Mouse (Mus musculus) layer of hippocampus, adult 8-10 months (tissue): ENCODE results near the gene Dcxr. TPM values are rescaled to one million over a fixed set of nuclear protein-coding genes. Genes with fewer than 3 reads are reported as not detected.
"Not testable (repeated sequence)": the region's sequence is repeated elsewhere in the genome, so short reads cannot be mapped to it uniquely, and the experiment has no call there.

Experiments
- DNase-seq, 2 experiments: peaks; one replicate each; pipeline ENCODE4 v3.0.0; 2022; ENCODE audit warnings: low spot score in 2 of 2
- total RNA-seq, 4 experiments: library from RNA; stranded (reverse); gene quantifications; 2 replicates each; pipeline ENCODE4 v1.2.4; 2022

The Dcxr gene
- total RNA-seq: 10 to 100 TPM in 3 of 4 experiments, 1 to 10 TPM in 1; 8.7 to 21.6 (median 14.5) TPM

DNA sequence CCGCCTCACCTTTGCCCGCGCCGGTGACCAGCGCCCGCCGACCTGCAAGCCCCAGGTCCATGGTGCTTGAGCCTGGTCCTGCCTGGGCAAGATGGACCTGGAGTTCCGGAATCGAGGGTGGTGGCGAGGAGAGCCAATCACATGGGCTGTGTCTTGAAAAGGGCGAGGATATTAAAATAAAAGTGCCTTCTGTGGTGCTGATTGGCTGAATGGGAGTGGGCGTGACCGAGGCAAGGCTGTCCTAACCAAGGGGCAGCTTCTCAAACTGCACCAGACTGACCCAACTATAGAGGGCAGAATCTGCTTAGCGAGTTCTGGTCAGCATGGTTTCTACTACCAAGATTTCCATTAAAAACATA lies at the start of gene Dcxr:
Gene Dcxr (minus strand): TSS at position 113 of the 359 bp plus-strand sequence.
- peak; percentile 73 to 82 for DNase-seq

DNA sequence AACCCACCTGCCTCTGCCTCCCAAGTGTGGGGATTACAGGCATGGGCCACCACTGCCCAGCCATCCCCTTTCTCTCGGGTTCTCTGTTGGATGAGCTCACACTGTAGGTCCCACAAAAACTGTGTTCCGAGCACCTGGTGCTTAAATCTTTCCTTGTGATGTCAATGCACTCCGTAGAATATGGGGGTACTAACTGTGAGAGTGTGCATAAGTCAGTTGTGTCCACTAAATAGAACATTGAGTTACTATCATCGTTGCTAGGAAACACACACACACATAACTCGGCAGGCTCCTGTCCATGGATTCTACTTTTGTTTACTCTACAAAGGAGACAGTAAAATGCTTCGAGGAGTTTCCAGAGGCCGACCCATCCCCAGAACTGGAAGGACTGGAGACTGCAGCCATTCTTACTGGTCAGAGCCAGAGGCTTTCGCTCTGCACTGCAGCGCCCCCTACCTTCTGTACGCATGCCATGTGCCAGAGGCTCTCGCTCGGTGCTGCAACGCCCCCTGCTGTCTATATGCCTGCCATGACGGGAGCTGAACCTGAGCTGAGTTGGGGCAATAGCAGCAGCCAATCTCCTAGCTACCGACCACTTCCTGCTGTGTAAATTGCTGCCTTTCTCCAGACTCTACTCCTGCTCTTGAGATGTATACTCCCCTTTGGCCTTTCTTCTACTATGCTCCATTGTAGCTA lies 48.8 kb upstream of the Dcxr start:
- DNase-seq: peak; percentile 86 to 96

DNA sequence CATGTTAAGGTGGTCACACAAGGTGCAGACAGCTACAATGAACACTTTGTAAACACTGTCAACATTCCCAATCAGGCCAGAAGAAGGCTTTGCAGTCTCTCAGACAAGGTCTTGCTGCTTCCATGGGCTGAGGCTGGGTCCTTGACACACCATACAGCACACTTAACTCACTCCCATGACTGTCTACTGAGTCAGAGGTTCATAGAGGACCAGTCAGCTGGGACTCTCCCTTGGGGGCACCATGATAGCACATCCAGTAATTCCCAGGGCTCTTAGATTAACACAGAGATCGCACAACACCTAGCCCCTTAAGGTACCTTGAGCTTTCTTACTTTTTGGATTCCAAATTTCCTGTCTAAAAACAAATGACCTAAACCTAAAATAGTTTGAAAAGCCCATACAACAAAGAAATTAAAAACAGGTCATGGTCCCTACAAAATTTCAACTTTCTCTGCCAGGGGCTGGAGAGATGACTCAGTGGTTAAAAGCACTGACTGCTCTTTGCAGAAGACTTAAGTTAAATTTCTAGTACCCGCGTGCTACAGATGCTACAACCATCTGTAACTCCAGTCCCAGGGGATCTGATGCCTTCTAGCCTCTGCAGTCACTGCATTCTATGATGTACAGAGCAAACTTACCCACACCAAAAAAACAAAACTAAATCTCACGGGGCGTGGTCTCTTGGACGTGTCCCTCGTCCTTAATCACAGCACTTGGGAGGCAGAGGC lies 46.5 kb upstream of the Dcxr start:
- no peak for DNase-seq

DNA sequence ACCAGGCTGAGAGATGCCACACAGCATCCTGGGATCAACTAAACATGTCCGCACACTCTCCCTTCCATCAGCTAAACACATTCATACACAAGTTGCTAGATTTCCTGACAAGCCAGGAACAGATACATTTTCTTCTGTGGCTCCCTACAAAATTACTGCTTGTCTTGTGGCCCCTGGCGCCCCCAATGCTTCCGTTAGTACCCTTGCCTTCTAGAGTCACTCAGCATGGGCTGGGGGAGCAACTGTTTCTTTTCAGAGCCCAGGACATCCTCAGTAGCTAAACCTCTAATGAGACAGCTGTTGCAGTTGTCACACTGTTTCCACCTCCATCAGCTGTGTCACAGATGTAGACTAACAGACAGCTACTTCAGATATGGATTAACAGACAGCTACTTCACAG lies 45.7 kb upstream of the Dcxr start:
- DNase-seq: no peak

DNA sequence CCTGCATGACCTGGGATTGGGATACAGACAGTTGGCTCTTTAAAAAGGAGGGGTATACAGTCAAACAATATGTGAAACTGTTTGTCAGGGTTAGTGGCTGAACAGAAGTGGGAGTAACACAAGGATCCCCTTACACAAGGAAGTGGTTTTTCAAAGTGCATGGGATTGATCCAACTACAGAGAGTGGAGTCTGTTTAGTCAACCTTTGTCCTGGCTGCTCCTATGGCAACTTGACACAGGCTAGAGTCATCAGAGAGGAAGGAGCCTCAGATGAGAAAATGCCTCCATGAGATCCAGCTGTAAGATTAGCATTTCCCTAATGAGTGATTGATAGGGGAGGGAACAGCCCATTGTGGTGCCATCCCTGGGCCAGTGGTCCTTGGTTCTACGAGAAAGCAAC lies 41.1 kb upstream of the Dcxr start:
- DNase-seq: no peak

DNA sequence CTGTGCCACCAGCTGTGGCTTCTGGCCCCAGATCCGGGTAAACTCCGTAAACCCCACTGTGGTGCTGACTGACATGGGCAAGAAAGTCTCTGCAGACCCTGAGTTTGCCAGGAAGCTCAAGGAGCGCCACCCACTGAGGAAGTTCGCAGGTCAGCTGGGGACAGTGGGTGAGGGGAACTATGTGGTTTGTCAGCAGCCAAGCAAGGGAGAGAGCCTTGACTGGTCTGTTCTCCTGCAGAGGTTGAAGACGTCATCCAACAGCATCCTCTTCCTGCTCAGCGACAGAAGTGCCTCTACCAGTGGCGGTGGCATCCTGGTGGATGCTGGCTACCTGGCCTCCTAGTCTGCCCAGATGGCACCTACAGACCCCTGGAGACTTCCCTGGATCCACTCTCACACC lies 39.9 kb upstream of the Dcxr start:
- DNase-seq: not testable (repeated sequence)

DNA sequence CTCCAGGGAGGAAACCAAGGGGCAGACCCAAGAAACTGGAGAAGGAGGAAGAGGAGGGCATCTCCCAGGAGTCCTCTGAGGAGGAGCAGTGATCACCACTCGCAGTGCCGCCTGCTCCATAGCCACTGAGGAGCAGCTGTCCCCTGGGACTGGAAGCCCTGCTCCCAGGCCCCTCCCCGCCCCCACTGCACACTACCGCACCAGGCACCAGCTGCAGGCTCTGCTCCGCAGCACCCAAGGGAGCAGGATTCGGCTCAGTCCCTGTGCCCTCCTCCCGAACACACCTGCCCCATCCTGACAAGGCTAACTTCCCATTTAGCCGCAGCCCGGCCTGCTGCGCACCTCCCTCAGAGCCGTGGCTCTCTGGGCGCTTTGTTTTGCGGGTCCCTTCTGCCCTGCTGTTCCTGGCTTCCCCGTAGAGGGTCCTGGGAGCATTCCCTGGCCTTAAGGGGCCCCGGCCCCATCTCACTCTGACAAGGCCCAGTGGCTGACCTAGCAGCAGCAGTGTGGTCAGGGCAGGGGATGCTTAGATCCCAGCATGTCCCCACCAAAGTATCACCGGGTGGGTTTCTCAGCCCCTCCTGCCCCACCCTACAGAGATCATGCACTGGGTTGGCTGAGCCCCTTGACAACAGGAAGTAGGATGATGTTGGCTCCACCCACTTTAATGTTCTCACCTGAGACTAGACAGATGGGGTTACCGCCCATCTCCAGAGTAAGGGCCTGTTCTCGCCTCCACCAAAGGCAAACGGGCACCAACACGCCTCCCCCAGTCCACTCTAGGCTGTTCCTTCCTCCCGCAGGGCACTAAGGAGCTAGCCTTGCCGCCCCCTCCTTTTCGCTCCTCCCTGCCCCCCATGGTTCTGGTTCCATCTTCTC lies 36.3 kb upstream of the Dcxr start:
- not testable (repeated sequence) for DNase-seq

DNA sequence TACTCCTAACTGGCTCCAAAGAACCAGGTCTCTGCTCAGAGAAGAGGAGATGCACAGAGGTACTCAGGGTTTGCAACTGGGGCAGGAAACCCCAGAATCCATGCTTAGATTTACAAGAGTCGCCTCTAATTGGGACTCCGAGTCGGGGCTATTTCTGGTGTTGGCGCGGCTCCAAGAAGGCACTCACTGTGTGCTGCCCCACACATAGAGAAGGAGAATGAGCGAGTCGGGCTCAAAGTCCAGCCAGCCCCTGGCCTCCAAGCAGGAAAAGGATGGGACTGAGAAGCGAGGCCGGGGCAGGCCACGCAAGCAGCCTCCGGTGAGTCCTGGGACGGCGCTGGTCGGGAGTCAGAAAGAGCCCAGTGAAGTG lies 35.6 kb upstream of the Dcxr start, which contains the start of gene Hmga1b:
Gene Hmga1b (plus strand): TSS at position 123 of the 370 bp plus-strand sequence.
- DNase-seq: not testable (repeated sequence)

DNA sequence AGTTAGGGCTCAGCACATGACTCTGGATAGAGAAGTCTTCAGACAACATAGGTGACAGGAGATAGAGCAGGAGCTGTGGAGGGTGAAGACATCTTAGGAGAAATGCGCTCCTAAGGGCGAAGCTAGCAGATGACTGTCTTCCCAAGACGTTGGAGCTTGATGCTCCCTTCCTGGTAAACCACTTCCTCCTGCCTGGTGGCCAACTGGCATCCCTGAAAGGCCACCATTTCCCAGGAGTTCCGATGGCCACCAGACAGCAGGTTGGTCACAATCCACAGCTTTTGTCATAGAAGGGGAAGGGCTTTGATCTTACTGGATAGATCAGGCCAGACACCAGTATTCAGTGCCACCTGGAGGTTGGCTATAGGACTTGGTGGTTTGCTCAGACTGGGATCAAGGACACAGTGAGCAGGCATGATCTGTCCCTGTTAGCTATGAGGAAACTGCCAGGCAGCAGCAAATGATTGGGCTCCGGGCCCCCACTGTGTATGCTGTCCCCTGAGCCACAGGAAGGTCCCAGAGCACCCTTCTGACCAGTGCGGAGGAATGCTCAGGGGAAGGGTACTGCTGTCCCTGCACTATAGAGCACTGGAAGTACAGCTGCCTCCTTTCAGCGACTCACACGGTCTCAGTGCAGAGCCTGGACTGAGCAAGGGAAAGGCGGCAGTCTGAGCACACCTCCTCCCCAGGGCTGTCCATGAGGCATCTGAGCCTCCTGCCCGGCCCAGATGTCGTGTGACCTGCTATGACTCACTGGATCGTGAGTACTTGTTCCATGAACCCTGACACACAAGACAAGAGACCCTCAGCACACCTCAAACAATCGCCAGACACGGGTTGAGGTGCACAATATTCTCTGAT lies 35.0 kb upstream of the Dcxr start:
- no peak for DNase-seq

DNA sequence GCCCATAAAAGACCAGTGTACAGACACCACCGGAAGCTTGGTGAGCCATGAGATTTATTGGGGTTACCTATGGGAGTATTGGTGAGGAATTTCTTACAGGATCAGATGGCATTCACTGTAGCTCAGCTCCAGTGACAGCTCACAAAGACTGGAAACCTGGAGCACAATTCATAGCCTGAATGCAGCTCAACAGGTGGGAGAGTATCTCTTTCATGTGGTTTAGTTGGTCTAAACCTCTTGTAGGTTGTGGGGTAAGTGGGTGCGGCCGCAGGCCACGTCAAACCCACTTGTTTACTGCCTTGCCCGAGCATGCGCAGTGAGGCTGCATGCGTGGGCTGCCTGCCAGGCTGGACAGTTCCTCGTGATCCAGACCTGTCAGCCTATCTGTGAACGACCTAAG lies 33.2 kb upstream of the Dcxr start:
- no peak for DNase-seq

DNA sequence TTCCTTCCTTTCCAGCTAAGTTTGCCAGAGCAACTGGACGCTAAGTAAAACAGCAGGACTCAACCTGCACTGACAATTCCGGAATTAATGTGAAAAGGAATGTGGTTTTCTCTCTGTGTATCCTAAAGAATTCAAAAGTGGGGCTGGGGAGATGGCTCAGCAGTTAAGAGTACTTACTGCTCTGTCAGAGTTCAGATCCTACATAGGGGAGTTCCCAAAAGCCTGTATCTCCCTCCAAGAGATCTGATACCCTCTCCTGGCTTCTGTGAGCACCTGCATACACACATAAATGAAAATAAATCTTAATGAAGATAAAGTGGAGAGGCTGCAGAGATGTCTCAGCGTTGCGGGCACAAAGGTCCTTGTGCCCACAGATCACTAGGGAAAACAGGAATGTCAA lies 24.5 kb upstream of the Dcxr start:
- DNase-seq: no peak

DNA sequence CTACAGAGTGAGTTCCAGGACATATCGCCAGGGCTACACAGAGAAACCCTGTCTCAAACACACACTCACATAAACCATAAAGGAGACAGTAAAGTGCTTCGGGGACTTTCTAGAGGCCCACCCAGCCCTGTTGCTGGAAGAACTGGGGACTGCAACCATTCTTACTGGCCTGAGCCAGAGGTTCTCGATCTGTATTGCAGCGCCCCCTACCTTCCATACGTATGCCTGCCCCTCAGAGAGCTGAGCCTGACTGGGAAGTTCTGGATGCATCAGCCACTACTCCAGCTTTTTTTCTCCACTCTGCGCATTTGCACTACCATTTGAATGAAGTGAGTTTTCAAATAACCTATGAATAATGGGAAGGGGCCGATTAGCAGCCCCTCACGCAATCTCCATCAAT lies 22.3 kb upstream of the Dcxr start:
- DNase-seq: no peak

DNA sequence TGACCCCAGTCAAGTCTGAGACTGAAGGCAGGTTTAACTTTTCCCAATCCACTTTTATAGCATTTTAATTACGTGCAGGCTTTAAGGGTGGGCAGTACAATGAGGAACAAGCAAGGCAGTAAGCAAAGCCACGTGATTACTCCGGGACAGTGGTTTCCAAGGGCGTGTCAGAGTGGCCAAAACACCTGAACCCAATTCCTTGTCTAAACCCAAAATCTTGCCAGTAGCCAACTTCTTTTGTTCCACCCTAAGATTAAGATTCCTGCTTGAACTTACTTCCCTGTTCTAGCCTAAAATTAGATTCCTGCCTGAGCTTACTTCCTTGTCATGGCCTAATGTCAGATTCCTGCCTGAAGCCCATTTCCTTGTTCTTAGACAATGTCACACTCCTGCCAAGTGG lies 20.9 kb upstream of the Dcxr start:
- DNase-seq: no peak

DNA sequence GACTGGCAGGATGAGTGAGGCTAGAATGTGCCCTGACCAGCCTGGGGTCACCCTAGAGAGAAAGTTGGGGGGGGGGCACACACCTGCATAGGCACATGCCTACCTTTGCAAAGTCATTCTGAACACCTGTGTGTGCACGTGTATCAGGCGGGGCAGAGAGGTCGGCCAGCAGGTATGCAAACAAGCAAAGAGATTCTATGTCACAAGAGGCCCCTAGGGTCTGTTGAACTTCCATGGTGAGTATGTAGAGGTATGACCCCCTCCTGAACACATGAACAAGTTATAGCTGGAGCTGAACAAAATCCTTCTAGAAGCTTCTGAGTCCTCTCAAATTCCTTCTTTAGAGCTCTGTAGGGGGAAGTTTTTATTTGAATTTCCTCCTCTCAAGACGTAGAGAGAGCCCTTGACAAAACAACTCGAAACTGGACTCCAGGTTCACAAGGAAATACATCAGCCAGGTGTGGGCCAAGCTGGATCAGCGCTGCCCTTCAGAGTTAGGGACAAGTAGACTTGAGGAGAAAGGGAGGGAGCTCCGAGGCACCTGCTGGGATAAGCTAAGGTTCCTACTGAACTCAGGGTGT lies 17.1 kb upstream of the Dcxr start:
- DNase-seq: no peak

DNA sequence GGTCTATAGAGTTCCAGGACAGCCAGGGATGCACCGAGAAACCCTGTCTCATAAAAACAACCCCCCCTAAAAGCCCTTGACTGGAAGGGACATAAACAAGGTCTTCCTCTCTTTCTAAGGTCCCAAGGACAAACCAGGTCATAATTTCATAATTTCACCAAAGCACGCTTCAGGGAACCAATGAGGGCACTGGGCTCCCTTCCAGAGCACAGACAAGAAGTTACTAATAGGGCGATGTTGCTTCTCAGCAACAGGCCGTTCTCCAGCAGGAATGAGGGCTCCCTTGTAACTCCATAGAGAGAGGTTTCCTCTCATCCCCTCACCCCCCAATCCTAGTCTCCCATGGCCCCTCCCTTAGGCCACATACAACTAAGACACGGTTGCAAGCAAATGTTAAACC lies 13.9 kb upstream of the Dcxr start:
- no peak for DNase-seq

DNA sequence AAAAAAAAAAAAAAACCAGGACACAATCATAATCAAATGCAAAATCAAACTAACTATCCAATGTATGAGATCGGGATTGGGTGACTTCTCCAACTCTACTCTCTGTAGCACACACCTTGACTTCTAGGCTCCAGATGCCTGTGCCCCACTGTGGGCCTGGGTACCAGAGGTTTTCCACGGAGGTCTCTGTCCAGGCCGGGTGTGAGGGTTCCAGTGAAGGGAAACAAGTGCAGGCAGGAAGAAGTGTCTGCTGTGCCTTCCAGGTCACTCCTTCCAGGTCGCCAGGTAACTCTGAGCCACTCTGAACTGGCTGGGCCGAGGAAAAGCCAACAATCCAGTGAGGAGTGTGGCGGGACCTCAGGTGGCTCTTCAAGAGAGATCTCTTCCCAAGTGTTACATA lies 9.3 kb upstream of the Dcxr start:
- no peak for DNase-seq

DNA sequence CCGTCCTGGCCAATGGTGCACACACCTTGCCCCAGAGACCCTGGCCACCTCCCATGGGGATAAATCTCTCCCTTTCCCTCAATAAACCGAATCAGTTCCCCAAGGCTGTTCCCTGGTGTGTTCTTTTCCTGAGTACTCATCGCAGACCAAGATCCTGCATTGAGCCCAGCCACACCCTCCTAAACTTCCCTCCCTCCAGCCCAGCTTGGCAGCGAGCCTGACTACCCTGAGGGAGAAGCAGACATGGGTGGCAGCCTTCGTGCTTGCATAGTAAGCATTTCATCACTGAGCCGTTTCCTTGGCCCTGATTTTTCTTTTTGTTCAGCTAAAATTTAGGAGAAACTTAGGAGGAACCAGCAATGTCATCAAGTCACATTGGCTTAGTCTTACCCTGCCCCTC lies 6.4 kb upstream of the Dcxr start:
- no peak for DNase-seq

DNA sequence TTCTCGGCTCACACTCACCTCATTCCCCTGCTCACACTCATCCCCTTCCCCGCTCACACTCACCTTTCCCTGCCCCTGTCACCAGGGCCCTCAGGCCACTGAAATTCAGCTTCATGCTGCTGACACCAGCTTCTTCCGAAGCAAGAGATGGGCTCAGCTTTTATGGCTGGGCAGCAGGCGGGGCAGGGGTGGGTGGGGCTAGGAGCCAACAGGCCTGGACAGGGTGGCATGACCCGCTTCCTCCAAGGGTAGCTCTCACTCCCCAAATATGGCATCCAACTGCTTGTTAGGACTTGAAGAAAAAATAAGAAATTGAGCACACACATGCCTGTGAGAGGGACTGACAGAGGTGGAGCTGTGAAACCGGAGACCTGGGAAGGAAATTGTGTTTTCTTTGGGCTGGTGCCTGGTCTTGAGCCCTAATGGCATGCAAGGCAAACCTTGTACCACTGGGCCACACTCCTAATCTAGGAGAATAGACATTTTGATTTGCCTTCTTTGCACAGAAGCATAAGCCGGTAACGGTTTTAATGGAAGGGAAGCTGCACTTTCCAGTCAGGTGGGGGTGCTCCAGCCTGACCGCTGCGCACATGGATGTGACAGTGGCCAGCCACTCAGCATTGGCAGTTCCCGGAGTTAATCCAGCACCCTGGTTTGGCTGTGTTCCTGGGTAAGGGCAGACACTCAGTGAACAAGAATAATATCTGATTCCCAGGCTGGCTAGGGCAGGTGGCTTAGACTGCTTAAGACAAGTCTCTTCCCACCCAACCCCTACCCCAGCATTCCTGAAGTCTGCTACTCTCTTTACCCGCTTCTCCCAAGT lies 5.0 kb upstream of the Dcxr start, which contains the start of gene Cbr2:
Gene Cbr2 (minus strand): TSS at position 257 of the 823 bp plus-strand sequence.
- no peak for DNase-seq

DNA sequence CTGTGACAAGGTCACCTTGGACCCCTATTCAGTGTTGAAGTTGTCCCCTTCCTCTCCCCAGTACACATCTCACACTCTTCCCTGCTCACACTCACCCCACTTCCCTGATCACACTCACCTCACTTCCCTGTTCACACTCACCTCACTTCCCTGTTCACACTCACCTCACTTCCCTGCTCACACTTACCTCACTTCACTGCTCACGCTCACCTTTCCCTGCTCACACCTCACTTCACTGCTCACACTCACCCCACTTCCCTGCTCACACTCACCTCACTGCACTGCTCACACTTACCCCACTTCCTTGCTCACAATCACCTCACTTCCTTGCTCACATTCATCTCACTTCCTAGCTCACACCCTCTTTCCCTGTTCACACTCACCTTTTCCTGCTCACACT lies 4.3 kb upstream of the Dcxr start:
- no peak for DNase-seq

DNA sequence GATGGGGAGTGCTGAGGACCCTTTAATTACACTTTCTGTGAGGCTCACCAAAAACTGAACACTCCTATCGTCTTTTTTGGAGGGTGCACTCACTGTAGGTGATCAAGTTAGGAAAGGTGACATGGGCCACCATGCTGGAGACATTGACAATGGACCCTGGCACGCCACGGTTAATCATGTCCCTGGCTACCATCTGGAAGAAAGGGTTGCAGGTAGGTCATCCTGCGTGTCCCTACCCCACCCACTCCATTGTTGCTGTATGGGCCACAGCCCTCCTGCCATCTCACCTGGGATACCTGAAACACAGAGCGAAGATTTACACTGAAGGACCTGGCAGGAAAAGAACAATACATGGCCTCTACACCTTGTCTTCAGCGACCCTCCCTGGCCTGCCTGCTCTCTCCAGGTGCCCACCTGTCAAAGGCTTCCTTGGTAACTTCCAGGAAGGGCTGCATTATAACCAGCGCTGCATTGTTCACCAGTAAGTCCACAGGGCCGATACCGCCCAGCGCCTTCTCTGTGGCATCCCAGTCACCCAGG lies 3.3 kb upstream of the Dcxr start:
- no peak for DNase-seq
